Mouse (Mus musculus): ENCODE results near the gene S100a2. TPM values are rescaled to one million over a fixed set of nuclear protein-coding genes. Genes with fewer than 3 reads are reported as not detected.
A peak's percentile ranks its signal among the peaks of the same experiment; 100 is the strongest.

The S100a2 gene
- polyA plus RNA-seq, 1 experiment from 2014 or later = not detected

DNA sequence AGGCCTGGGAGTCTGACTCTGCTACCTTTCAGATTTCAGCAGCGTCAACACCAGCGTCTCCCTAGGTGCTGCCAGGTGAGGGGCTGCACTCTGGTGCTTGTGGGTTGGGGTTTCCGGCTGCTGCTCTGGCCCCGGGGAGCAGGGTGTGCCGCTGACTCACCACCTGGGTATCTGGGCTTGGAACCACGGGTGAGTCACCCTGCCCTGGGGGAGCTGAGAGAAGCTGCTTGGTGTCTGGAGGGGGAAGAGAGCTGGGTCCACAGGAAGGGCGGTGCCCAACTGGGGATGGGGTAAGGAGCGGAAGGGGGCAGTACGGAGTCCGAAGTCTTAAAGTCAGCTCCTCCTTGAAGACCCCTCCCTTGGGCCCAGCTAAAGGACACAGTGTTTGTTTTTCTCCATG, 3.1 kb upstream of the S100a2 start:
- peak overlapping the region; percentile 62 for H3K27ac ChIP-seq (ENCODE audit: low read length)
- ATAC-seq (ENCODE audit: insufficient number of reproducible peaks, insufficient read depth, low FRiP score, low read depth) = peak; percentile 83
- H3K4me2 ChIP-seq (replicated peaks; ENCODE audit: low read depth, low read length) = no peak overlapping the region
- no peaks in the 10 kb centered on the region for H3K9me3 ChIP-seq (ENCODE audit: control insufficient read depth, low read depth, low read length)
- no peaks in the 10 kb centered on the region for H3K36me3 ChIP-seq (ENCODE audit: control insufficient read depth, insufficient read depth, low read length)
- 58% methylated on average over 10 of the region's 10 CpGs for WGBS
- no peaks in the 10 kb centered on the region for H3K4me1 ChIP-seq (ENCODE audit: control insufficient read depth, insufficient read depth, low read length)
- no peak overlapping the region for H3K9ac ChIP-seq (replicated peaks; ENCODE audit: low read depth, low read length)
- no peak overlapping the region for H3K4me3 ChIP-seq (ENCODE audit: low read depth, low read length)
- H3K27me3 ChIP-seq (ENCODE audit: control insufficient read depth, insufficient read depth, low read length) = no peaks in the 10 kb centered on the region

DNA sequence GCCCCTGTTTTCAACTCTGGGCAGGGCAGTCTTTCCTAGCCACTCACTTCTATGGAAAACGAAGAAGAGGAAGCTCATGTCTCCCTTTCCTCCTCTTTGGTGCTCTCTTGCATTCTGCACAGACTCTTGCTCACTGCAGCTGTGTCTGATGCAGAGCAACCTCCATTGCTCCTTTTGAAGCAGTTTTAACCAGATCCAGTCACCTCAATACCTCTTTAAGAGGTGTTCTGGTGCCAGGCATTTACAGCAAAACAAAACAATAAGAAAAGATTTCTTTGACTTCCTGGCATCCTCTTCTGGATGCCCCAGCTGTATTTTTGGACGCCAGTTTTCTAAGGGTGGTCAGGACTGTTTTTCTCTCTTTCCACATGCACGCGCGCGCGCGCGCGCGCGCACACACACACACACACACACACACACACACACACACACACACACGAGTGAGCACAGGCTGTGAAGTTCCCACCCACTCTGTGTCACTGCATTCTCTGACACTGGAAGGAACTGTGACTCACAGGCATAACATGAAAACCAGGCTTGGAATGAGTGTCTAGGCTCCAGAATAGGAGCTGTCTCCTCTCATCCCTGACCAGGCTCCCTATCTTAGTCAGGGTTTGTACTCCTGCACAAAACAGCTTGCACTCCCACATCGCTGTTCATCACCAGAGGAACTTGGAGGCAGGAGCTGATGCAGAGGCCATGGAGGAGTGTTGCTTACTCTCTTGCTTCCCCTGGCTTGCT, 2.5 kb upstream of the S100a2 start:
- Histone ChIP-seq H3K4me1 (ENCODE audit: control insufficient read depth, insufficient read depth, low read length) (no peaks in the 10 kb centered on the region), H3K4me3 (ENCODE audit: low read depth, low read length) (no peak overlapping the region), H3K27ac (ENCODE audit: low read length) (peak overlapping the region; percentile 62), H3K36me3 (ENCODE audit: control insufficient read depth, insufficient read depth, low read length) (no peaks in the 10 kb centered on the region), H3K27me3 (ENCODE audit: control insufficient read depth, insufficient read depth, low read length) (no peaks in the 10 kb centered on the region), H3K9ac (replicated peaks; ENCODE audit: low read depth, low read length) (no peak overlapping the region), H3K9me3 (ENCODE audit: control insufficient read depth, low read depth, low read length) (no peaks in the 10 kb centered on the region), H3K4me2 (replicated peaks; ENCODE audit: low read depth, low read length) (no peak overlapping the region)
- WGBS = 88% methylated on average over 14 of the region's 14 CpGs
- no peak for ATAC-seq (ENCODE audit: insufficient number of reproducible peaks, insufficient read depth, low FRiP score, low read depth)

DNA sequence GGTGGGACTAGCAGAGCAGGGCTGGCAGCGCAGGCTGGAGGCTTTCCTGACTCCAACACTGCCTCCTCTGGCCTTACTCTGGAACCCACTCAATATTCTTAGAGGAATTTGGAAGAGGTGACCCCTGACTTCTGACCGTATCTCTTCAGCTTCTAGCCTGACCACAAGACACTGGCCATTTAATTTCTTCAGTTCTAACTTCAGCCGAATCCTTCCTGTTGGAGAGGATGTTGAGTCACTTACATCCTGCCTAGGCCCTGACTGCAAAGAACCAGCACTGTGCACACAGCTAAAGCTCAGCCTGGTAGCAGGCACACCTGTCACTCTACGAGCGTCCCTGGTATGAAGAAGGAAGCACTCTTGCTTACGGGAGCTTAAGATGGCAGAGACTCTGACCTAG, 657 bp upstream of the S100a2 start:
- Histone ChIP-seq H3K9me3 (ENCODE audit: control insufficient read depth, low read depth, low read length) (no peaks in the 10 kb centered on the region), H3K4me2 (replicated peaks; ENCODE audit: low read depth, low read length) (no peak overlapping the region), H3K4me1 (ENCODE audit: control insufficient read depth, insufficient read depth, low read length) (no peaks in the 10 kb centered on the region), H3K4me3 (ENCODE audit: low read depth, low read length) (no peak overlapping the region), H3K9ac (replicated peaks; ENCODE audit: low read depth, low read length) (no peak overlapping the region), H3K27me3 (ENCODE audit: control insufficient read depth, insufficient read depth, low read length) (no peaks in the 10 kb centered on the region), H3K36me3 (ENCODE audit: control insufficient read depth, insufficient read depth, low read length) (no peaks in the 10 kb centered on the region), H3K27ac (ENCODE audit: low read length) (no peak overlapping the region)
- WGBS = 76% methylated on average over 6 of the region's 6 CpGs
- no peak for ATAC-seq (ENCODE audit: insufficient number of reproducible peaks, insufficient read depth, low FRiP score, low read depth)

DNA sequence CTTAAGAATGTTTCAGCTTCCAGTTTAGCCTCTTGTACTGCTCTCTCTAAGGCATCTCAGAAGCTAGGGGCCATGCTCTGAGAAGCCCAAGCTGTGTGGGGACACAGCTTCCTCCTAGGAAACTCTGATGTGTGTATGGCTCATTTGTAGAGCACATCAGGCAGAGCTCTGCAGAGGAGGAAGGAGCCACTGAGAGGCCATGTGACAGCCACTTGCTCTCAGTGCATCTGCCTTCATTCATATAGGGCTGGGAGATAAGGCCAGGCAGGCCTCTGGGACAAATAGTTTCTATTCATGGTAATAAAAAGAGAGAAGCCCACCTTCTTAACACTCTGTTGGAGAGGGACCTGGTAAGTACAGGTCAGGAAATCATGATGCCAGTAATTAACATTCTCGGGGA, 4.4 kb downstream of the S100a2 start:
- no peaks in the 10 kb centered on the region for H3K27me3 ChIP-seq (ENCODE audit: control insufficient read depth, insufficient read depth, low read length)
- no peaks in the 10 kb centered on the region for H3K4me1 ChIP-seq (ENCODE audit: control insufficient read depth, insufficient read depth, low read length)
- 68% methylated on average over 1 of the region's 1 CpGs for WGBS
- no peaks in the 10 kb centered on the region for H3K36me3 ChIP-seq (ENCODE audit: control insufficient read depth, insufficient read depth, low read length)
- H3K27ac ChIP-seq (ENCODE audit: low read length) = no peak overlapping the region
- H3K4me2 ChIP-seq (replicated peaks; ENCODE audit: low read depth, low read length) = no peak overlapping the region
- H3K9ac ChIP-seq (replicated peaks; ENCODE audit: low read depth, low read length) = no peak overlapping the region
- ATAC-seq (ENCODE audit: insufficient number of reproducible peaks, insufficient read depth, low FRiP score, low read depth) = no peak
- H3K4me3 ChIP-seq (ENCODE audit: low read depth, low read length) = no peak overlapping the region
- H3K9me3 ChIP-seq (ENCODE audit: control insufficient read depth, low read depth, low read length) = no peaks in the 10 kb centered on the region

DNA sequence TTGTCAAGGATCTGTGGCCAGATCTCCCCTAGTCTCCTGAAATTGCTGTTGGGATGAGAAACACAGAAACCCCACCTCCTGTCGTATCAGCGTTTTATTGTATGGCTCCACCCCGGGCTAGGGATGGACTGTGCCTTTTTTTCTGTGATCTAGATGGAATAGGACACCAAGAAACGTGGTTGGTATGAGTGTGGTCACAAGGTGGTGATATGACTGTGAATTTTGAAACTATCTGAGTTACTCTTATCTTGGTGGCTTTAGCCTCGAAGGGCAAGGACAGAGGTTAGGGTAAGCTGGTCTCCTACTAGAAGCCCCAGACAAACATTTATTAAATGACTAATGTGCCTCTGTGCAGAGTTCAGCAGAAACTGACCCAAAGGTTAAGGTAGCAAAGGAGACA, 5.5 kb downstream of the S100a2 start:
- H3K4me1 ChIP-seq (ENCODE audit: control insufficient read depth, insufficient read depth, low read length) = no peaks in the 10 kb centered on the region
- no peaks in the 10 kb centered on the region for H3K9me3 ChIP-seq (ENCODE audit: control insufficient read depth, low read depth, low read length)
- H3K27me3 ChIP-seq (ENCODE audit: control insufficient read depth, insufficient read depth, low read length) = no peaks in the 10 kb centered on the region
- ATAC-seq (ENCODE audit: insufficient number of reproducible peaks, insufficient read depth, low FRiP score, low read depth) = no peak
- H3K4me2 ChIP-seq (replicated peaks; ENCODE audit: low read depth, low read length) = no peak overlapping the region
- no peak overlapping the region for H3K9ac ChIP-seq (replicated peaks; ENCODE audit: low read depth, low read length)
- no peaks in the 10 kb centered on the region for H3K36me3 ChIP-seq (ENCODE audit: control insufficient read depth, insufficient read depth, low read length)
- WGBS = 61% methylated on average over 5 of the region's 5 CpGs
- no peak overlapping the region for H3K4me3 ChIP-seq (ENCODE audit: low read depth, low read length)
- H3K27ac ChIP-seq (ENCODE audit: low read length) = no peak overlapping the region

DNA sequence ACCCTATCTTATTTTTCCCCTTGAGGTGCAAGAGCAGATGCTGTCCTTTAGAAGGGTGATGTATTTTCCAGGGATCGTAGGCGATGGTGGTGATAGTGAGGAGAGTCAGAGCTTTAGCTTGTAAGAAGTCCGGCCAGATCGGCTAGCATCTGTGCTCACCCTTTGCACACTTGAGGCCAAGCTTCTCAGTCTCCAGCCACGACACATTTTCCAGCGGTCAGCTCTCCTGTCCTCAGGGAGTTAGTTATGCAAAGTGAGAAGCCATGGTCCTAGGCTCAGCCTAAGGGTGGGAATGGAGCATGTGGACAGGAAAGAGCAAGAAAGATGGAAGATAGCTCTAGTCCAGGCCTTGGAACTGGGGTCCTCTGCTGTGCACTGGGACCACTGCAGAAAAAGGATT, 6.8 kb downstream of the S100a2 start:
- no peaks in the 10 kb centered on the region for H3K36me3 ChIP-seq (ENCODE audit: control insufficient read depth, insufficient read depth, low read length)
- no peaks in the 10 kb centered on the region; the same call in 1 of the 2 replicates for H3K4me1 ChIP-seq (ENCODE audit: control insufficient read depth, insufficient read depth, low read length)
- no peak overlapping the region for H3K4me2 ChIP-seq (replicated peaks; ENCODE audit: low read depth, low read length)
- H3K27ac ChIP-seq (ENCODE audit: low read length) = no peak overlapping the region
- no peaks in the 10 kb centered on the region for H3K27me3 ChIP-seq (ENCODE audit: control insufficient read depth, insufficient read depth, low read length)
- no peak overlapping the region for H3K9ac ChIP-seq (replicated peaks; ENCODE audit: low read depth, low read length)
- no peak for ATAC-seq (ENCODE audit: insufficient number of reproducible peaks, insufficient read depth, low FRiP score, low read depth)
- H3K9me3 ChIP-seq (ENCODE audit: control insufficient read depth, low read depth, low read length) = no peaks in the 10 kb centered on the region
- H3K4me3 ChIP-seq (ENCODE audit: low read depth, low read length) = no peak overlapping the region
- 94% methylated on average over 6 of the region's 6 CpGs for WGBS

DNA sequence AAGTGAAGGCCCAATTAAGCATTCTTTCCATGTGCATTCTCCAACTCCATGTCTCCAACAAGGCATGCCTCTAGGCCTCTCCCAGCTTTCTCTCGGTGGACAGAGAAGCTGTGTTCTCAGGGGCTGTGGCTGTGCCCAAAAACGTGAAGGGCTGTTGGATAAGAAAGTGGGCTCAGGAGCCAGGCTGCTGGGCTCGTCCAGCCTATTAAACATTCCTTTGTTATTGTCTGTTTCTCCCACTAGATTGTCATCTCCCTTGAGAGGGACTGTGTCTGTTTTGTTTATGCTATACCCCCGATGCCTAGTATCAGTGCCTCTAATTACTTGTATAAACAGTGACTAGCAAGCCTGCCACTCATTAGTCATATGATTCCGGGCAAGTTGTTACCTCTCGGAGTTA, 7.7 kb downstream of the S100a2 start:
- ATAC-seq (ENCODE audit: insufficient number of reproducible peaks, insufficient read depth, low FRiP score, low read depth) = no peak
- 29% methylated on average over 6 of the region's 6 CpGs for WGBS

DNA sequence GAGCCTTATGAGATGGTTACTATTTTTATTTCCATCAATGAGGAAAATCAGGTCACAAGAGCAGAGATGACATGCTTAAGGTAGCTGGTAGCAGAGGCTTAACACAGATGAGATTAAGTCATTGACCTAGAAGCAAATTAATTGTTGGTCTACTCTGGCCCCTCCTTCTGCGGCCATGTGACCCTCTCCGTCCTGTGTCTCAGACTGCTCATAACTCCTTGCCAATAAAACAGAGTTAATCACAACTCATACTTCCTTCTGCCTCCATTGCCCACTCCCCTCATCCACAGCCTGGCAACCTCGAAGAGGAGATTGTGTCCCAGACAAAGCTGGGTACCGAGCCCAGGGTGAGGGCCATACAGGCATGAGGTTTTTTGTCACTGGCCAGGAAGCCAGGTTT, 8.2 kb downstream of the S100a2 start:
- Histone ChIP-seq H3K27me3 (ENCODE audit: control insufficient read depth, insufficient read depth, low read length) (no peaks in the 10 kb centered on the region), H3K9me3 (ENCODE audit: control insufficient read depth, low read depth, low read length) (no peaks in the 10 kb centered on the region), H3K4me3 (ENCODE audit: low read depth, low read length) (no peak overlapping the region), H3K4me1 (ENCODE audit: control insufficient read depth, insufficient read depth, low read length) (peaks cover 2% of the 10 kb centered on the region; the same call in 1 of the 2 replicates), H3K4me2 (replicated peaks; ENCODE audit: low read depth, low read length) (no peak overlapping the region), H3K27ac (ENCODE audit: low read length) (no peak overlapping the region), H3K9ac (replicated peaks; ENCODE audit: low read depth, low read length) (no peak overlapping the region), H3K36me3 (ENCODE audit: control insufficient read depth, insufficient read depth, low read length) (no peaks in the 10 kb centered on the region)
- ATAC-seq (ENCODE audit: insufficient number of reproducible peaks, insufficient read depth, low FRiP score, low read depth) = no peak
- WGBS = 72% methylated on average over 4 of the region's 4 CpGs

More for the DNA sequence above, 7.7 kb downstream of the S100a2 start:
- no peaks in the 10 kb centered on the region for H3K36me3 ChIP-seq (ENCODE audit: control insufficient read depth, insufficient read depth, low read length)
- H3K4me2 ChIP-seq (replicated peaks; ENCODE audit: low read depth, low read length) = no peak overlapping the region
- no peak overlapping the region for H3K9ac ChIP-seq (replicated peaks; ENCODE audit: low read depth, low read length)
- H3K4me3 ChIP-seq (ENCODE audit: low read depth, low read length) = no peak overlapping the region
- no peaks in the 10 kb centered on the region for H3K27me3 ChIP-seq (ENCODE audit: control insufficient read depth, insufficient read depth, low read length)
- H3K9me3 ChIP-seq (ENCODE audit: control insufficient read depth, low read depth, low read length) = no peaks in the 10 kb centered on the region
- H3K4me1 ChIP-seq (ENCODE audit: control insufficient read depth, insufficient read depth, low read length) = no peaks in the 10 kb centered on the region; the same call in 1 of the 2 replicates
- no peak overlapping the region for H3K27ac ChIP-seq (ENCODE audit: low read length)

DNA sequence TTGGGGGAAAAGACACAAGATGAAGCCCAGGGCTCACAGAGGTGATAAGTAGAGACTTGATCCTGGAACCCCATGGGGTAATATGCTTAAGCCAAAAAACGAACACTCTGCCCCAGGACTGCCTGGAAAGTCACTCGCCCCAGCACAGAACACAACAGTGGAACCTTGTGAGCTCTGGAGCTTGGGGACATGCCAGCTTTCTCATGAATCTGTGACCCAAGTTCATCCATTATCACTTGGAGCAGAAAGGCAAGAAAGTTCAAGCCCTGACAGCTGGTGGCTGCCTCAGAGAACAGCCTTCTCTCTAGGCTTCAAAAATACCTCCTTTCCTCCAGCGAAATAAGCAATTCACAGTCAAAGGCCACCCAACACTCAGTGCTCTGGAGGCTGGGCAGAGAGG, 9.4 kb downstream of the S100a2 start:
- no peak overlapping the region for H3K27ac ChIP-seq (ENCODE audit: low read length)
- H3K4me3 ChIP-seq (ENCODE audit: low read depth, low read length) = no peak overlapping the region
- no peaks in the 10 kb centered on the region for H3K36me3 ChIP-seq (ENCODE audit: control insufficient read depth, insufficient read depth, low read length)
- H3K9ac ChIP-seq (replicated peaks; ENCODE audit: low read depth, low read length) = no peak overlapping the region
- H3K27me3 ChIP-seq (ENCODE audit: control insufficient read depth, insufficient read depth, low read length) = no peaks in the 10 kb centered on the region
- no peak overlapping the region for H3K4me2 ChIP-seq (replicated peaks; ENCODE audit: low read depth, low read length)
- no peaks in the 10 kb centered on the region for H3K9me3 ChIP-seq (ENCODE audit: control insufficient read depth, low read depth, low read length)
- ATAC-seq (ENCODE audit: insufficient number of reproducible peaks, insufficient read depth, low FRiP score, low read depth) = no peak
- WGBS = 72% methylated on average over 3 of the region's 3 CpGs
- H3K4me1 ChIP-seq (ENCODE audit: control insufficient read depth, insufficient read depth, low read length) = peaks cover 10% of the 10 kb centered on the region
